Mouse (Mus musculus) limb, embryonic 15.5 days (tissue): ENCODE measurements around the gene Cped1. TPM values are rescaled to one million over a fixed set of nuclear protein-coding genes. Genes with fewer than 3 reads are reported as not detected.
"Not testable (repeated sequence)": the region's sequence is repeated elsewhere in the genome, so short reads cannot be mapped to it uniquely, and the experiment has no call there.

Experiments
- ATAC-seq: fragments of 200-750 bp; cut with Nextera tagmentation; 2 replicates; pipeline ENCODE4 v1.8.0; 2017; ENCODE audit warnings: low read depth, moderate TSS enrichment; ENCODE audit not compliant: insufficient number of reproducible peaks, low FRiP score, low TSS enrichment
- H3K27ac ChIP-seq: fragments of 300-500 bp; sonication (generic); 2 replicates; pipeline ENCODE4 v1.5.1; 2015; ENCODE audit warnings: moderate library complexity, mild to moderate bottlenecking, inconsistent platforms
- H3K27me3 ChIP-seq: fragments of 300-500 bp; sonication (generic); 2 replicates; pipeline ENCODE4 v1.6.1; 2015; ENCODE audit warnings: inconsistent platforms
- H3K36me3 ChIP-seq: fragments of 300-500 bp; sonication (generic); 2 replicates; pipeline ENCODE4 v1.6.1; 2015; ENCODE audit warnings: inconsistent platforms
- H3K4me1 ChIP-seq: fragments of 300-500 bp; sonication (generic); 2 replicates; pipeline ENCODE4 v1.6.1; 2015; ENCODE audit warnings: inconsistent platforms
- H3K4me2 ChIP-seq: fragments of 300-500 bp; sonication (generic); 2 replicates; pipeline ENCODE4 v1.6.1; 2015; ENCODE audit warnings: mild to moderate bottlenecking, inconsistent platforms
- H3K4me3 ChIP-seq: fragments of 300-500 bp; sonication (generic); 2 replicates; pipeline ENCODE4 v1.5.1; 2015; ENCODE audit warnings: mild to moderate bottlenecking, inconsistent platforms
- H3K9ac ChIP-seq: fragments of 300-500 bp; sonication (generic); 2 replicates; pipeline ENCODE4 v1.6.1; 2015; ENCODE audit warnings: inconsistent platforms
- H3K9me3 ChIP-seq: fragments of 300-500 bp; sonication (generic); 2 replicates; pipeline ENCODE4 v1.6.1; 2016; ENCODE audit warnings: inconsistent platforms
- WGBS: fragments of 180-500 bp; shearing (Covaris S2); methylation state at CpG from one replicate; pipeline ENCODE4 v1.1.7; 2015; 5-methylcytosine and 5-hydroxymethylcytosine counted together
- polyA plus RNA-seq: library from polyadenylated mRNA; unstranded; fragments of >200 nt; fragmentation: Nextera tagmentation; extraction: Ambion mirVana; gene quantifications from 2 replicates; pipeline ENCODE4 v1.2.1, GENCODE M21; 2015

The Cped1 gene
- polyA plus RNA-seq, 1 experiment from 2014 or later = 43.1 TPM

GRCm38 (mm10) chr6:22258784-22259183, 273.1 kb downstream of the Cped1 start:
- Histone ChIP-seq H3K4me2 (no peak overlapping the region), H3K9ac (no peak overlapping the region), H3K9me3 (no peaks in the 10 kb centered on the region), H3K36me3 (peaks cover 7% of the 10 kb centered on the region; the same call in 1 of the 2 replicates), H3K4me3 (no peak overlapping the region), H3K27ac (no peak overlapping the region), H3K4me1 (no peaks in the 10 kb centered on the region), H3K27me3 (no peaks in the 10 kb centered on the region)
- WGBS = 57% methylated on average over 4 of the region's 4 CpGs
- ATAC-seq = no peak

- Histone ChIP-seq H3K4me1 (no peaks in the 10 kb centered on the region), H3K9ac (no peak overlapping the region), H3K4me3 (no peak overlapping the region), H3K27ac (no peak overlapping the region), H3K27me3 (no peaks in the 10 kb centered on the region), H3K9me3 (no peaks in the 10 kb centered on the region), H3K4me2 (no peak overlapping the region), H3K36me3 (no peaks in the 10 kb centered on the region)
- ATAC-seq = no peak
- WGBS = 52% methylated on average over 4 of the region's 4 CpGs
Measured at GRCm38 (mm10) chr6:22262519-22262918, 276.8 kb downstream of the Cped1 start.

- H3K4me2 ChIP-seq, H3K27ac ChIP-seq, H3K27me3 ChIP-seq, H3K4me1 ChIP-seq, H3K36me3 ChIP-seq, H3K4me3 ChIP-seq, H3K9me3 ChIP-seq, ATAC-seq, H3K9ac ChIP-seq: not testable (repeated sequence)
- WGBS = 89% methylated on average over 8 of the region's 8 CpGs
Measured at GRCm38 (mm10) chr6:22264094-22264493, 278.4 kb downstream of the Cped1 start.

DNA sequence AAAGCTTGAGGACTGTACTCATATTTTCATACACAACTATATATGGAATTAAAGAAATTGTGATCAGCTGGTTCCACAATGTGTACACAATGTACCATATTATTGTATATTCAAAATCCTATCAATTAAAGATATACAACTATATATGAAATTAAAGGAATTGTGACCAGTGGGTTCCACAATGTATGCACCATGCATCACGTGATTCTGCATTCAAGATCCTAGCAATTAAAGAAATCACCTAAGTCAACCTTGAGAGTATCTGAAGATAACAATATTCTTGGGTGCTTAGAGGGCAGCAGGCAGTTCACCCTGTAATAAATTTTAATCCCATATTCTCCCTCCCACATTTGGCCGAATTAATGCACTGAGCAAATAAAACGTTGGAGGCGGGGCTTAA, 280.3 kb downstream of the Cped1 start:
- H3K4me1 ChIP-seq = no peaks in the 10 kb centered on the region
- H3K27me3 ChIP-seq = no peaks in the 10 kb centered on the region
- no peak overlapping the region for H3K9ac ChIP-seq
- no peaks in the 10 kb centered on the region for H3K9me3 ChIP-seq
- WGBS = 78% methylated on average over 4 of the region's 4 CpGs
- no peaks in the 10 kb centered on the region for H3K36me3 ChIP-seq
- no peak for ATAC-seq
- no peak overlapping the region for H3K27ac ChIP-seq
- H3K4me3 ChIP-seq = no peak overlapping the region
- no peak overlapping the region for H3K4me2 ChIP-seq

DNA sequence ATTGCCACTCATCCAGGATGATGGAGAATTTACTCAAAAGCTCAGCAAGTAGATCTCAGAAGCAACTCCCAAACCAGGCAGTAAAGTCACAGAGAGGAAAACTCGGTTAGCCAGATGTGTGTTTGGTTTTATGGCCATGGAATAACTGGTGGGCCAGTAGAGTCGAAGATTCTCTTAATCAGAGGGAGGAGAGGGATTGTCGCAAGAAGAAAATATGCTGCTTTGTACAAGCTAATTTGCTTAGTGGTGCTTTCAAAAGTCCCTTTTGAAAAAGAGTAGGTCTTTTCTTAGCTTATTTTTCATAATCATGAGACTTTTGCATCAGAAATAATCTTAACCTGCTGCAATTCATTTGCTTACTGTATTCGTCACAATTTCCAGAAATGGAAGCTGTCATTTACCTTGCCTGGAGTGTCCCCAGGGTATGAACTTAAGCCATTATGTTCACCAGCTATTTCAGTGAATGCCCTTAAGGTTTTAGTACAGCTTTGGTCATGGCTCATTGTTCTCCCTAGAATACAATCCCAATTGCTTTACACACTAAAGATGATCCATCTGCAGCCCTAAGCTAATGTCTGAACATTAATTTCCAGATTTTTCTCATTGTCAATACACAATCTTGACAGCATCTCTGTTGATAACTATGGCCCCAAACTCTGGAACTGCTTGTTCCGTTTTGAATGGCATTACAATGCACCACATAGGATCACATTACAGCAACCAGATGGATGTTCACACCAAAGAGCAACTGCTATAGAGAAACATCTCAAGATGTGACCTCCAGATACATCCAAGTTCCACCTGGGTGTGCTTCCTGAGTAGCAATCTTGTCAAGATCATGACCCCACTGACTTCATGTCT, 282.3 kb downstream of the Cped1 start:
- no peak overlapping the region for H3K4me3 ChIP-seq
- H3K9me3 ChIP-seq = no peaks in the 10 kb centered on the region
- no peaks in the 10 kb centered on the region for H3K4me1 ChIP-seq
- H3K9ac ChIP-seq = no peak overlapping the region
- WGBS = 59% methylated on average over 5 of the region's 5 CpGs
- H3K27me3 ChIP-seq = no peaks in the 10 kb centered on the region
- no peak overlapping the region for H3K27ac ChIP-seq
- H3K4me2 ChIP-seq = no peak overlapping the region
- no peaks in the 10 kb centered on the region for H3K36me3 ChIP-seq
- ATAC-seq = no peak

DNA sequence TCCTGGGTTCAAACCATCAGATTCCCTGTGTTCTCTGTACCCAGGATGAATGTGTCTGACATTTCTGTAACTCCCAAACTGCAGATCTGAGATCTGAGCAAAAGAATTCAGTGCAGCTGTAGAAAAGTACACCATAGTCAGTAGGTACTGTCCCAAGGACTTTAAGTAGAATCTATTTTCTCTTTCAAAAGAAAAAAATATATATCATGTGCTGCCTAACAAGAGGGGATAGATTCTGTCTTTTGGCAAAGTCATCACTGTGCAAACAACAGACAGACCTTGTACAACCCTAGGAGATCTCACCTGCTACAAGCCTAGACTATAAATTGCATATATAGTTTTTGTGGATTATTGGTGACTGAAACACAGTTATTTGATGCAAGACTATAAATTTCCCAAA, 283.0 kb downstream of the Cped1 start:
- H3K4me2 ChIP-seq = no peak overlapping the region
- no peak for ATAC-seq
- no peaks in the 10 kb centered on the region for H3K9me3 ChIP-seq
- H3K4me3 ChIP-seq = no peak overlapping the region
- no peaks in the 10 kb centered on the region for H3K36me3 ChIP-seq
- H3K4me1 ChIP-seq = no peaks in the 10 kb centered on the region
- H3K27ac ChIP-seq = no peak overlapping the region
- H3K27me3 ChIP-seq = no peaks in the 10 kb centered on the region
- no peak overlapping the region for H3K9ac ChIP-seq

DNA sequence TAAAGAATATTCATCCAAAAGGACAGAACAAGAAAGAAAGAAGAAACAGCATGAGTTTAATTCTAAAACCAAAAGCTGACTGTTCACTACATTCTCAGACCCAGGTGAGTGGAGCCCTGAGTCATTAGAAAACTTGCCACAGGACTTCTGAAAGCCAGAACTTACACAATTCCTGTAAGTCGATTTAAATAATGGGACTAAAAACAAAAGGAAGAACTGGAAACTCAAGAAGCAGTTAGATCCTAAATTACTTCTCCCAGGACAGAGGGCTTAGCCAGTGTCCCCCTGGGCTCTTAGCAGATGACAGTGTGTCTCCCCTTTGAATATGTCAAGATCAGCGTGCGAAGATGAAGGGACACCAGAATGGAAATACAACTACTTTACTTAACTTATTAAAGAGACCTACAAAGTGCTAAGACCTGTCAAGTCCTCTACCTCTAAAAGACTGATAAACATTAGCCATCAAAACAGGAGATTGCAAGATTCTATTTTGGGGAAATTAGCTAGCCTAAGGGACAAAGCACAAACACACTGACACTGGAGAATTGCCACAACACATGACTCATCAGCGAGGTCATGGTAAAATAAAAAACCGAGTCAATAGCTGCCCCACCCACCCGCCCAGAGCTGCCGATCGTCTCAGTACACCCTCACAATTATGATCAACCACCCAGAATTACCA, 284.3 kb downstream of the Cped1 start:
- Histone ChIP-seq H3K4me1 (no peaks in the 10 kb centered on the region), H3K36me3 (no peaks in the 10 kb centered on the region), H3K27ac (no peak overlapping the region), H3K9me3 (no peaks in the 10 kb centered on the region), H3K4me2 (no peak overlapping the region), H3K4me3 (no peak overlapping the region), H3K27me3 (no peaks in the 10 kb centered on the region), H3K9ac (no peak overlapping the region)
- 56% methylated on average over 8 of the region's 8 CpGs for WGBS
- no peak for ATAC-seq

- H3K4me2 ChIP-seq = no peak overlapping the region
Measured at GRCm38 (mm10) chr6:22277941-22278340, 292.2 kb downstream of the Cped1 start.

GRCm38 (mm10) chr6:22280217-22280861, 294.6 kb downstream of the Cped1 start:
- Histone ChIP-seq H3K4me1 (peaks cover 23% of the 10 kb centered on the region), H3K4me2 (peak overlapping the region; percentile 37), H3K36me3 (no peaks in the 10 kb centered on the region), H3K9me3 (no peaks in the 10 kb centered on the region), H3K27me3 (no peaks in the 10 kb centered on the region), H3K4me3 (no peak overlapping the region), H3K27ac (peak overlapping the region; percentile 33; the same call in 1 of the 2 replicates), H3K9ac (no peak overlapping the region)
- peak; percentile 79 for ATAC-seq
- 7% methylated on average over 14 of the region's 14 CpGs for WGBS

More at GRCm38 (mm10) chr6:22277941-22278340, 292.2 kb downstream of the Cped1 start:
- peaks cover 19% of the 10 kb centered on the region for H3K4me1 ChIP-seq
- H3K36me3 ChIP-seq = no peaks in the 10 kb centered on the region
- H3K27ac ChIP-seq = no peak overlapping the region
- H3K4me3 ChIP-seq = no peak overlapping the region
- no peak for ATAC-seq
- no peaks in the 10 kb centered on the region for H3K9me3 ChIP-seq
- H3K27me3 ChIP-seq = no peaks in the 10 kb centered on the region
- 81% methylated on average over 3 of the region's 3 CpGs for WGBS
- H3K9ac ChIP-seq = no peak overlapping the region

GRCm38 (mm10) chr6:22282405-22282804, 296.7 kb downstream of the Cped1 start:
- no peak overlapping the region for H3K4me3 ChIP-seq
- H3K36me3 ChIP-seq = no peaks in the 10 kb centered on the region
- no peak overlapping the region for H3K27ac ChIP-seq
- no peak overlapping the region for H3K4me2 ChIP-seq
- H3K27me3 ChIP-seq = peaks cover 14% of the 10 kb centered on the region
- H3K4me1 ChIP-seq = peaks cover 23% of the 10 kb centered on the region
- no peaks in the 10 kb centered on the region for H3K9me3 ChIP-seq
- WGBS = 68% methylated on average over 4 of the region's 4 CpGs
- no peak overlapping the region for H3K9ac ChIP-seq
- no peak for ATAC-seq

DNA sequence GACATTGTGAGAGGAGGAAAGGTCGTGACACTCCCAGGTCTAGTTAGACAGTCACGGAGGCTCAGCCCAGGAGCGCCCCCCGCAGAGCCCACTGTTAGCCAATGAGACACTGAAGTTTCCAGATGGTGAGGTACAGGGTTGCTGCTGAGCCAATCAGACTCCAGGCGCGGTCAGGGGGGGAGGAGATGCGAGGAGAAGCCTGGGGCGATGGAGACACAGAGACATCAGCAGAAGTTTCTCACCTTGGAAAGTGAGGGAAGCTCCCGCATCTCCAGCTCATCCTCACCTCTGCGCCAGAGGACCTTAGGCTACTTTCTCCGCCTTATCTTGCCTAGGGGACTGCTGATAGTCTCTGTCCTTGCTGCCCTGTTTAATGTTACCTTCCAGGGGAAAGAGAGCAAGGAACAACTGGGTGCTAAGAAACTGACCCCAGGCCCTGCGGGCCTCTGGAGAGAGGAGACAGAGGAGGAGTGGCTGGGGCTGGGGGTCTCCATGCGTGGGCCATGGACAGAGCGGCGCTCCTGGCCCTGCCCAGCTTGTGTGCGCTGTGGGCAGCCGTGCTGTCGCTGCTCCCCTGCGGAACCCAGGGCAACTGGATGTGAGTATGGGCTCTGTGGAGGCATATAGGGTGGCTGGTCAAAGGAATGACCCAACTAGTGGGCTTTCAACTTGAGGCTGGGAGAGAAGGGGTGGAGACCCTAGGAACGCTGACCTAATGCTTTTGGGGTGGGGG, 302.5 kb downstream of the Cped1 start, which contains the start of gene Wnt16:
Wnt16 (plus strand) TSS at position 224 of the 733 bp plus-strand sequence.
- peaks cover 23% of the 10 kb centered on the region for H3K4me1 ChIP-seq
- H3K27ac ChIP-seq = no peak within 1 kb of the TSS
- WGBS = under 1% methylated on average over 20 of the region's 20 CpGs
- peak; percentile 65 for ATAC-seq
- H3K4me2 ChIP-seq = peak within 1 kb of the TSS; percentile 81
- no peaks in the 10 kb centered on the region for H3K36me3 ChIP-seq
- H3K27me3 ChIP-seq = peaks cover 46% of the 10 kb centered on the region
- H3K4me3 ChIP-seq = peak within 1 kb of the TSS; percentile 46
- no peaks in the 10 kb centered on the region for H3K9me3 ChIP-seq
- 0 out of 2 replicates have a peak within 1 kb of the TSS, but pooled peaks have one; percentile 10 for H3K9ac ChIP-seq
